Mouse (Mus musculus) cortical plate, adult 2 months (tissue): ENCODE data around the gene Sufu.

Source experiments
- CTCF ChIP-seq: fragments of 200-500 bp; IDR thresholded peaks from 2 replicates; pipeline ENCODE4 v1.5.1; 2011; ENCODE audit warnings: mild to moderate bottlenecking, control low read depth, low read length; ENCODE audit not compliant: insufficient read depth; ENCODE audit errors: extremely low read depth
- POLR2A ChIP-seq: fragments of 200-500 bp; IDR thresholded peaks from 2 replicates; pipeline ENCODE4 v1.6.1; 2011; ENCODE audit warnings: mild to moderate bottlenecking, low read length, control low read depth; ENCODE audit not compliant: insufficient read depth; ENCODE audit errors: extremely low read depth

GRCm38 (mm10) chr19:46506372-46506717 lies 109.6 kb downstream of the Sufu start:
- TF ChIP-seq CTCF (no peak), POLR2A (no peak)
